Mouse (Mus musculus) midbrain, embryonic 16.5 days (tissue): ENCODE data around the gene Cpsf3. TPM values are rescaled to one million over a fixed set of nuclear protein-coding genes. Genes with fewer than 3 reads are reported as not detected.

ENCODE experiments used
- ATAC-seq: fragments of 200-750 bp; cut with Nextera tagmentation; 2 replicates; pipeline ENCODE4 v1.8.0; 2017; ENCODE audit warnings: moderate TSS enrichment
- H3K27ac ChIP-seq: fragments of 300-500 bp; sonication (generic); 2 replicates; pipeline ENCODE4 v1.5.1; 2014; ENCODE audit warnings: mild to moderate bottlenecking, low read length, mixed read lengths
- H3K27me3 ChIP-seq: fragments of 300-500 bp; sonication (generic); 2 replicates; pipeline ENCODE4 v1.6.1; 2014; ENCODE audit warnings: low read depth, low read length, mixed read lengths; ENCODE audit not compliant: control insufficient read depth, insufficient read depth
- H3K36me3 ChIP-seq: fragments of 300-500 bp; sonication (generic); 2 replicates; pipeline ENCODE4 v1.6.1; 2014; ENCODE audit warnings: mild to moderate bottlenecking, low read length, moderate library complexity, mixed read lengths; ENCODE audit not compliant: control insufficient read depth, insufficient read depth
- H3K4me1 ChIP-seq: fragments of 300-500 bp; sonication (generic); 2 replicates; pipeline ENCODE4 v1.6.1; 2014; ENCODE audit warnings: mild to moderate bottlenecking, low read length, mixed read lengths; ENCODE audit not compliant: control insufficient read depth, insufficient read depth
- H3K4me2 ChIP-seq: fragments of 300-500 bp; sonication (generic); 2 replicates; pipeline ENCODE4 v1.6.1; 2014; ENCODE audit warnings: mild to moderate bottlenecking, low read length, mixed read lengths
- H3K4me3 ChIP-seq: fragments of 300-500 bp; sonication (generic); 2 replicates; pipeline ENCODE4 v1.5.1; 2014; ENCODE audit warnings: low read depth, mild to moderate bottlenecking, low read length, moderate library complexity, mixed read lengths
- H3K9ac ChIP-seq: fragments of 300-500 bp; sonication (generic); 2 replicates; pipeline ENCODE4 v1.6.1; 2014; ENCODE audit warnings: low read depth, low read length, mixed read lengths
- H3K9me3 ChIP-seq: fragments of 300-500 bp; sonication (generic); replicated peaks from 2 replicates; pipeline ENCODE4 v1.6.1; 2014; ENCODE audit warnings: mild to moderate bottlenecking, low read length, mixed read lengths; ENCODE audit not compliant: control insufficient read depth, poor library complexity, severe bottlenecking
- WGBS: fragments of 180-500 bp; shearing (Covaris S2); extraction: QIAGEN DNeasy Blood & Tissue Kit; methylation state at CpG from one replicate; pipeline ENCODE4 v1.1.7; 2014; 5-methylcytosine and 5-hydroxymethylcytosine counted together
- polyA plus RNA-seq: library from polyadenylated mRNA; unstranded; fragments of >200 nt; fragmentation: Nextera tagmentation; extraction: Ambion mirVana; gene quantifications from 2 replicates; pipeline ENCODE4 v1.2.1, GENCODE M21; 2015

Gene Cpsf3
- polyA plus RNA-seq, 1 experiment from 2014 or later = 89.5 TPM

- ATAC-seq = peak; percentile 97
- Histone ChIP-seq H3K9ac (peak within 1 kb of the TSS; percentile 84), H3K4me2 (peak within 1 kb of the TSS; percentile 93), H3K4me3 (peak within 1 kb of the TSS; percentile 61), H3K27ac (peak within 1 kb of the TSS; percentile 85), H3K4me1 (peaks cover 31% of the 10 kb centered on the region), H3K27me3 (no peaks in the 10 kb centered on the region), H3K9me3 (no peaks in the 10 kb centered on the region), H3K36me3 (0 out of 2 replicates have a peak, but pooled peaks cover 2% of the 10 kb centered on the region)
- under 1% methylated on average over 28 of the region's 28 CpGs for WGBS
These were observed 1.0 kb downstream of the Cpsf3 start, which contains the start of gene Itgb1bp1 for GRCm38 (mm10) chr12:21286243-21286622. Gene Itgb1bp1, minus strand, starts transcription at chr12:21286284.

- H3K4me1 ChIP-seq = peaks cover 31% of the 10 kb centered on the region
- peak overlapping the region; percentile 88 for H3K4me2 ChIP-seq
- H3K36me3 ChIP-seq = peaks cover 9% of the 10 kb centered on the region; the same call in 1 of the 2 replicates
- peak overlapping the region; percentile 83 for H3K9ac ChIP-seq
- H3K27me3 ChIP-seq = no peaks in the 10 kb centered on the region
- H3K9me3 ChIP-seq = no peaks in the 10 kb centered on the region
- peak overlapping the region; percentile 85 for H3K27ac ChIP-seq
- ATAC-seq = peak; percentile 62
- peak overlapping the region; percentile 61 for H3K4me3 ChIP-seq
- WGBS = 36% methylated on average over 18 of the region's 18 CpGs
These were observed 1.8 kb downstream of the Cpsf3 start for GRCm38 (mm10) chr12:21286712-21287650.

GRCm38 (mm10) chr12:21288716-21289395, 3.7 kb downstream of the Cpsf3 start:
- Histone ChIP-seq H3K27ac (no peak overlapping the region), H3K9ac (no peak overlapping the region)
- WGBS = 86% methylated on average over 3 of the region's 3 CpGs

GRCm38 (mm10) chr12:21289651-21290050, 4.5 kb downstream of the Cpsf3 start:
- Histone ChIP-seq H3K4me3 (no peak overlapping the region), H3K36me3 (peaks cover 31% of the 10 kb centered on the region), H3K27ac (no peak overlapping the region), H3K4me2 (no peak overlapping the region), H3K4me1 (peaks cover 31% of the 10 kb centered on the region), H3K27me3 (no peaks in the 10 kb centered on the region), H3K9me3 (no peaks in the 10 kb centered on the region), H3K9ac (no peak overlapping the region)
- WGBS = 86% methylated on average over 6 of the region's 6 CpGs
- no peak for ATAC-seq

More at GRCm38 (mm10) chr12:21288716-21289395, 3.7 kb downstream of the Cpsf3 start:
- no peak overlapping the region for H3K4me3 ChIP-seq
- peaks cover 31% of the 10 kb centered on the region for H3K4me1 ChIP-seq
- no peak overlapping the region for H3K4me2 ChIP-seq
- H3K9me3 ChIP-seq = no peaks in the 10 kb centered on the region
- ATAC-seq = no peak
- peaks cover 24% of the 10 kb centered on the region for H3K36me3 ChIP-seq
- H3K27me3 ChIP-seq = no peaks in the 10 kb centered on the region

- no peaks in the 10 kb centered on the region for H3K9me3 ChIP-seq
- no peaks in the 10 kb centered on the region for H3K4me1 ChIP-seq
- no peak for ATAC-seq
- no peak overlapping the region for H3K9ac ChIP-seq
- no peaks in the 10 kb centered on the region for H3K27me3 ChIP-seq
- no peak overlapping the region for H3K4me3 ChIP-seq
- 95% methylated on average over 11 of the region's 11 CpGs for WGBS
- no peak overlapping the region for H3K27ac ChIP-seq
- no peak overlapping the region for H3K4me2 ChIP-seq
- peaks cover 73% of the 10 kb centered on the region for H3K36me3 ChIP-seq
These were observed 13.7 kb downstream of the Cpsf3 start for GRCm38 (mm10) chr12:21298856-21299255.

- Histone ChIP-seq H3K4me1 (no peaks in the 10 kb centered on the region), H3K4me2 (no peak overlapping the region), H3K27ac (no peak overlapping the region), H3K9ac (no peak overlapping the region), H3K36me3 (peaks cover 62% of the 10 kb centered on the region), H3K9me3 (no peaks in the 10 kb centered on the region), H3K27me3 (no peaks in the 10 kb centered on the region), H3K4me3 (no peak overlapping the region)
- no peak for ATAC-seq
- 92% methylated on average over 7 of the region's 7 CpGs for WGBS
These were observed 16.1 kb downstream of the Cpsf3 start for GRCm38 (mm10) chr12:21301324-21301723.

GRCm38 (mm10) chr12:21301932-21302331, 16.7 kb downstream of the Cpsf3 start:
- no peak for ATAC-seq
- Histone ChIP-seq H3K9ac (no peak overlapping the region), H3K36me3 (peaks cover 60% of the 10 kb centered on the region), H3K27me3 (no peaks in the 10 kb centered on the region), H3K27ac (no peak overlapping the region), H3K9me3 (no peaks in the 10 kb centered on the region), H3K4me2 (no peak overlapping the region), H3K4me1 (no peaks in the 10 kb centered on the region), H3K4me3 (no peak overlapping the region)
- WGBS = 92% methylated on average over 8 of the region's 8 CpGs

GRCm38 (mm10) chr12:21302361-21302783, 17.2 kb downstream of the Cpsf3 start:
- Histone ChIP-seq H3K4me2 (no peak overlapping the region), H3K4me3 (no peak overlapping the region), H3K4me1 (no peaks in the 10 kb centered on the region), H3K9me3 (no peaks in the 10 kb centered on the region), H3K9ac (no peak overlapping the region), H3K27me3 (no peaks in the 10 kb centered on the region), H3K36me3 (peaks cover 56% of the 10 kb centered on the region), H3K27ac (no peak overlapping the region)
- no peak for ATAC-seq
- WGBS = 87% methylated on average over 5 of the region's 5 CpGs

- H3K9me3 ChIP-seq = no peaks in the 10 kb centered on the region
- no peak overlapping the region for H3K4me2 ChIP-seq
- H3K4me3 ChIP-seq = no peak overlapping the region
- no peaks in the 10 kb centered on the region for H3K27me3 ChIP-seq
- 97% methylated on average over 4 of the region's 4 CpGs for WGBS
- no peaks in the 10 kb centered on the region for H3K4me1 ChIP-seq
- H3K9ac ChIP-seq = no peak overlapping the region
- peaks cover 59% of the 10 kb centered on the region for H3K36me3 ChIP-seq
- ATAC-seq = no peak
- no peak overlapping the region for H3K27ac ChIP-seq
These were observed 20.6 kb downstream of the Cpsf3 start for GRCm38 (mm10) chr12:21305741-21306140.
